Mouse (Mus musculus): ENCODE measurements around the gene Dennd2a. TPM values are rescaled to one million over a fixed set of nuclear protein-coding genes. Genes with fewer than 3 reads are reported as not detected.
A peak's percentile ranks its signal among the peaks of the same experiment; 100 is the strongest.

Dennd2a gene
- polyA plus RNA-seq, 1 experiment from 2014 or later = 34.9 TPM

GRCm38 (mm10) chr6:39503476-39503875 lies 54.2 kb downstream of the Dennd2a start:
- WGBS = 23% methylated on average over 7 of the region's 7 CpGs
- no peaks in the 10 kb centered on the region for H3K9me3 ChIP-seq
- no peak for ATAC-seq (ENCODE audit: insufficient number of reproducible peaks, insufficient read depth, low FRiP score, low TSS enrichment, low read depth)
- H3K9ac ChIP-seq (replicated peaks) = 0 out of 2 replicates have a peak overlapping the region, but pooled peaks have one; percentile 8
- H3K4me1 ChIP-seq (replicated peaks) = peaks cover 12% of the 10 kb centered on the region
- peak overlapping the region; percentile 17; the same call in 1 of the 2 replicates for H3K27ac ChIP-seq
- no peak overlapping the region for H3K4me3 ChIP-seq (replicated peaks)
- no peak overlapping the region for H3K4me2 ChIP-seq
- H3K27me3 ChIP-seq = no peaks in the 10 kb centered on the region
- H3K36me3 ChIP-seq = peaks cover 90% of the 10 kb centered on the region

- Histone ChIP-seq H3K27me3 (no peaks in the 10 kb centered on the region), H3K9me3 (no peaks in the 10 kb centered on the region), H3K4me2 (no peak overlapping the region), H3K36me3 (peaks cover 85% of the 10 kb centered on the region), H3K27ac (no peak overlapping the region), H3K4me1 (replicated peaks) (peaks cover 4% of the 10 kb centered on the region; the same call in 1 of the 2 replicates), H3K4me3 (replicated peaks) (no peak overlapping the region), H3K9ac (replicated peaks) (no peak overlapping the region)
- WGBS = 96% methylated on average over 4 of the region's 4 CpGs
- ATAC-seq (ENCODE audit: insufficient number of reproducible peaks, insufficient read depth, low FRiP score, low TSS enrichment, low read depth) = no peak
Observed at GRCm38 (mm10) chr6:39497165-39497564, 60.5 kb downstream of the Dennd2a start.

GRCm38 (mm10) chr6:39493129-39493714 lies 64.4 kb downstream of the Dennd2a start:
- H3K9me3 ChIP-seq = no peaks in the 10 kb centered on the region
- no peak overlapping the region for H3K27ac ChIP-seq
- H3K4me2 ChIP-seq = no peak overlapping the region
- no peak for ATAC-seq (ENCODE audit: insufficient number of reproducible peaks, insufficient read depth, low FRiP score, low TSS enrichment, low read depth)
- H3K27me3 ChIP-seq = no peaks in the 10 kb centered on the region
- H3K4me1 ChIP-seq (replicated peaks) = peaks cover 11% of the 10 kb centered on the region; the same call in 1 of the 2 replicates
- 84% methylated on average over 12 of the region's 12 CpGs for WGBS
- H3K9ac ChIP-seq (replicated peaks) = no peak overlapping the region
- H3K36me3 ChIP-seq = peaks cover 91% of the 10 kb centered on the region
- H3K4me3 ChIP-seq (replicated peaks) = no peak overlapping the region

DNA sequence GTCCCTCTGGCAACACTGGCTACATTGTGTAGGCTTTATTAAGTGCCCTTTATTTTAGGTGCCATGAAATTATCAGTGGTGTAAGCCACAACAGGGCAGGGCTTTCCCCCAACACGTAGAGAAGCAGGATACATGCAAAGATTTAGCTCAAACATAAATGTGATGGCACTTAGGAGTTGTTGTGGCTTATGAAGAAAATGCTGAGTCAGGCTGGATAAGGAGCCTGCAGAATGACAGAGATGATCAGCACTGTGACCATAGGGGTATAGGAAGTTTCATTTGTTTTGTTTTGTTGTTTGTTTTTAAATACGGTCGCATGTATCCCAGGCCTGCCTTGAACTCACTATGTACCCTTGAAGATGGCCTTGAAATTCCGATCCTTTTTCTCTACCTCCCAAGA lies 65.5 kb downstream of the Dennd2a start:
- Histone ChIP-seq H3K4me2 (no peak overlapping the region), H3K36me3 (peaks cover 95% of the 10 kb centered on the region), H3K9me3 (no peaks in the 10 kb centered on the region), H3K9ac (replicated peaks) (no peak overlapping the region), H3K4me3 (replicated peaks) (no peak overlapping the region), H3K4me1 (replicated peaks) (peaks cover 11% of the 10 kb centered on the region; the same call in 1 of the 2 replicates), H3K27me3 (no peaks in the 10 kb centered on the region), H3K27ac (no peak overlapping the region)
- ATAC-seq (ENCODE audit: insufficient number of reproducible peaks, insufficient read depth, low FRiP score, low TSS enrichment, low read depth) = no peak
- 96% methylated on average over 4 of the region's 4 CpGs for WGBS

DNA sequence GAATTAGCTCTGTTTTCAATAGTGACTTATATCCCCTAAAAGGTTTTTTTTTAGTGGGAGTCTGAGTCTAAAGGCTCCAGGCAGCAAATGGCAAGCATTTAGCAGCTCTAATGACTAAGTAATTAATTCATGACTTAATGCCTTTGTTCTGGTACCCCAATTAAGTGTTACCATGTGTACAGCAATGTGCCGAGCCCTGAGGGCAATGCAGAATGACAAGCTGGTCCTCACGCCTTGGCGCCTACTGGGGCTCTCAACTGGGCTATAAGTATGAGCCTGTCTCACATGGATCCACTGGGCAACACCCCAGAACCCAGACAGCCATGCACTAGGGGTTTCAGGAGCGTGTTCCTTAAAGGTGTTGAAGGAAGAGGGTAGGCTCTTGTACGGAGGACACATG lies 66.5 kb downstream of the Dennd2a start:
- Histone ChIP-seq H3K9me3 (no peaks in the 10 kb centered on the region), H3K27ac (peak overlapping the region; percentile 64), H3K4me1 (replicated peaks) (peaks cover 11% of the 10 kb centered on the region; the same call in 1 of the 2 replicates), H3K36me3 (peaks cover 94% of the 10 kb centered on the region), H3K27me3 (no peaks in the 10 kb centered on the region), H3K4me3 (replicated peaks) (no peak overlapping the region), H3K9ac (replicated peaks) (no peak overlapping the region), H3K4me2 (no peak overlapping the region)
- no peak for ATAC-seq (ENCODE audit: insufficient number of reproducible peaks, insufficient read depth, low FRiP score, low TSS enrichment, low read depth)
- 45% methylated on average over 5 of the region's 5 CpGs for WGBS

GRCm38 (mm10) chr6:39488292-39488691 lies 69.4 kb downstream of the Dennd2a start:
- Histone ChIP-seq H3K9me3 (peaks cover 5% of the 10 kb centered on the region; the same call in 1 of the 2 replicates), H3K36me3 (peaks cover 98% of the 10 kb centered on the region), H3K9ac (replicated peaks) (no peak overlapping the region), H3K4me1 (replicated peaks) (peaks cover 11% of the 10 kb centered on the region; the same call in 1 of the 2 replicates), H3K4me3 (replicated peaks) (no peak overlapping the region), H3K27me3 (no peaks in the 10 kb centered on the region), H3K27ac (no peak overlapping the region), H3K4me2 (no peak overlapping the region)
- no peak for ATAC-seq (ENCODE audit: insufficient number of reproducible peaks, insufficient read depth, low FRiP score, low TSS enrichment, low read depth)
- WGBS = 89% methylated on average over 8 of the region's 8 CpGs

DNA sequence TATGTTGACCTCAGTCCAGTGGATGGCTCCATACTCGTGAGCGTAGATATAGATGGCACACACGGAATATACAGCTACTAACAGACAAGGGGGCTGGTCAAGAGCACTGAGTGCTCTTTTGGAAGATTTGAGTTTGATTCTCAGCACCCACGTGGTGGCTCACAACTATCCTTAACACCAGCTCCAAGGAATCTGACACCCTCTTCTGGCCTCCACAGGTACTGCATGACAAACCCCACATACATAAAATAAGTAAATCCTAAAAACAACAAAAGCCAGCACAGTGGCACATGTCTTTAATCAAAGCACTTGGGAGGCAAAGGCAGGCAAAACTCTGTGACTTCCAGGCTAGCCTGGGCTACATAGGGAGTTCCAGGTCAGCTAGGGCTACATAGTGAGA lies 74.0 kb downstream of the Dennd2a start:
- no peak overlapping the region for H3K4me3 ChIP-seq (replicated peaks)
- 96% methylated on average over 4 of the region's 4 CpGs for WGBS
- H3K4me1 ChIP-seq (replicated peaks) = no peaks in the 10 kb centered on the region
- H3K9ac ChIP-seq (replicated peaks) = no peak overlapping the region
- H3K27ac ChIP-seq = no peak overlapping the region
- ATAC-seq (ENCODE audit: insufficient number of reproducible peaks, insufficient read depth, low FRiP score, low TSS enrichment, low read depth) = no peak
- peaks cover 5% of the 10 kb centered on the region; the same call in 1 of the 2 replicates for H3K9me3 ChIP-seq
- H3K4me2 ChIP-seq = no peak overlapping the region
- H3K27me3 ChIP-seq = no peaks in the 10 kb centered on the region
- H3K36me3 ChIP-seq = peaks cover 94% of the 10 kb centered on the region

DNA sequence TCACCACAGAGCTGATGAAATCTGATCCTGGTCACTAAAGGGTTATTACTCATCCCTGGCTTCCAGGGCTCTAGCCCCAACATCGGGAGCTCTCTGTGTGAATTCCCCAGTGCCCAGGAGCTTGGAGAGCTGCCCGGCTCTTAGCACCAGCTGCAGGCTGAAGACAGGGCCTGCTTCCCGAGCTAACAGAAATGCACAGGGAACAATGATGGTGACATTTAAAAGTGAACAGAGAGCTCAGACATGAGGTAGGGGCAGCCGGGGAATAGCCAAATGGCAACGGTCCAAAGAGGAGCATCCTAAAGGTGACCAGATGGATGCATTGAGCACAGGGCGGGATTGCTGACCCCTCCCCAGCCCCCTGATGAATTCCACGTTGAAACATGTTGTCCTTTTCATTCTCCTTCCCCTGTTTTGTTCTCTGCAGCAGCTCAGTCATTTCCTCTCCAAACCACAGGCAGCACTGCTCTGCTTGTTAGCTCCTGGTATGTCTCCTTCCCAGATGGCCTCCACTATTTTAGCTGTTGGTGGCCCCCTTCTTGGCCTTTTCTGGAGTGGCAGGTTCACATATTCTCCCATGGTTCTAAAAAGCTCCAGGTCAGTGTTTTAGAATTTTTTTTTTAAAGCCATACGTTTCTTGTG lies 79.0 kb downstream of the Dennd2a start:
- Histone ChIP-seq H3K36me3 (peaks cover 77% of the 10 kb centered on the region), H3K4me3 (replicated peaks) (no peak overlapping the region), H3K9ac (replicated peaks) (no peak overlapping the region), H3K4me2 (no peak overlapping the region), H3K27me3 (no peaks in the 10 kb centered on the region), H3K27ac (0 out of 2 replicates have a peak overlapping the region, but pooled peaks have one; percentile 45), H3K4me1 (replicated peaks) (peaks cover 24% of the 10 kb centered on the region), H3K9me3 (peaks cover 2% of the 10 kb centered on the region; the same call in 1 of the 2 replicates)
- WGBS = 58% methylated on average over 8 of the region's 8 CpGs
- ATAC-seq (ENCODE audit: insufficient number of reproducible peaks, insufficient read depth, low FRiP score, low TSS enrichment, low read depth) = no peak

DNA sequence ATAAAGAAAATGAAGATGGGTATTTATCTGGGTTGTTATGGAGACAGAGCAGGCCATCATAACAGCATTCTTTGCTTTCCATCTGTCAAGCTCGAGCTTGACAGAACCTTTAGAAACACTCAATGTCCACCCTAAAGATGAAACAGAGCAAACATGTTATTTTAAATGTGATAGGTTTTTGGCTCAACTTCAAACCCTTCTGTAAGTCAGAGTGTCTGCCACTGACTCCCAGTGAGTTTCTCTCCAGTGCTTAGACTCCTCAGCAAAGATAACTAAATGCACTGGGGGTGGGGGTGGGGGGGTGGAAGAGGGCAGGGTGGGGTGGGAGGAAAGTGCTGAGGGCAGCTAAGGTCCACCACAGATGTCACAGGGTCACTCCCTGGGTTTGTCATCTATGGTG lies 81.0 kb downstream of the Dennd2a start:
- 86% methylated on average over 1 of the region's 1 CpGs for WGBS
- Histone ChIP-seq H3K27me3 (no peaks in the 10 kb centered on the region), H3K27ac (no peak overlapping the region), H3K4me3 (replicated peaks) (no peak overlapping the region), H3K36me3 (peaks cover 66% of the 10 kb centered on the region), H3K4me2 (no peak overlapping the region), H3K9me3 (no peaks in the 10 kb centered on the region), H3K9ac (replicated peaks) (no peak overlapping the region), H3K4me1 (replicated peaks) (peaks cover 33% of the 10 kb centered on the region)
- ATAC-seq (ENCODE audit: insufficient number of reproducible peaks, insufficient read depth, low FRiP score, low TSS enrichment, low read depth) = no peak

- H3K4me2 ChIP-seq = peak overlapping the region; percentile 8
- peak overlapping the region; percentile 81 for H3K27ac ChIP-seq
- peaks cover 33% of the 10 kb centered on the region for H3K4me1 ChIP-seq (replicated peaks)
- H3K27me3 ChIP-seq = no peaks in the 10 kb centered on the region
- no peak overlapping the region for H3K4me3 ChIP-seq (replicated peaks)
- H3K9me3 ChIP-seq = no peaks in the 10 kb centered on the region
- H3K36me3 ChIP-seq = peaks cover 70% of the 10 kb centered on the region
- H3K9ac ChIP-seq (replicated peaks) = no peak overlapping the region
- peak; percentile 65 for ATAC-seq (ENCODE audit: insufficient number of reproducible peaks, insufficient read depth, low FRiP score, low TSS enrichment, low read depth)
- WGBS = 10% methylated on average over 6 of the region's 6 CpGs
Observed at GRCm38 (mm10) chr6:39474424-39474823, 83.2 kb downstream of the Dennd2a start.

DNA sequence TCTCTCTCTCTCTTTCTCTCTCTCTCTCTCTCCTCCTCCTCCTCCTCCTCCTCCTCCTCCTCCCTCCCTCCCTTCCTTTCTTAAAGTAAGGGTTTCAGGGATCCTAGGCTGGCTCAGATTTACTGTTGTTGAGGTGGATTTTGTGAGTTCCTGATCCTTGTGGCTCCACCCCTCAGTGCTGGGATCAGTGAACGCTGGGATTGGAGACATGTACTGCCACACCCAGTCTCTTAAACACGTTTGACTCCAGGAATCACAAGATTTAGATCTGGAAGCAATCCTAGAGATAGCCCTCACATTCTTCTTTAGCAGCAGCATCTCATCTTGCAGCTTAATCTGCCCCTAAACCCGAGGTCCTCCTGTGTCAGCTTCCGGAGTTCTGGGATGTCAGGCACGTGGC lies 84.8 kb downstream of the Dennd2a start:
- no peaks in the 10 kb centered on the region for H3K9me3 ChIP-seq
- peaks cover 30% of the 10 kb centered on the region for H3K4me1 ChIP-seq (replicated peaks)
- peaks cover 70% of the 10 kb centered on the region for H3K36me3 ChIP-seq
- peak overlapping the region; percentile 56; the same call in 1 of the 2 replicates for H3K27ac ChIP-seq
- no peak overlapping the region for H3K9ac ChIP-seq (replicated peaks)
- WGBS = 49% methylated on average over 5 of the region's 5 CpGs
- no peak for ATAC-seq (ENCODE audit: insufficient number of reproducible peaks, insufficient read depth, low FRiP score, low TSS enrichment, low read depth)
- H3K27me3 ChIP-seq = no peaks in the 10 kb centered on the region
- H3K4me3 ChIP-seq (replicated peaks) = no peak overlapping the region
- no peak overlapping the region for H3K4me2 ChIP-seq

Data from limb, embryonic 12.5 days (tissue).